Mouse (Mus musculus): Measurements from ENCODE around the gene Icosl.
"Not testable (repeated sequence)": the region's sequence is repeated elsewhere in the genome, so short reads cannot be mapped to it uniquely, and the experiment has no call there.

- not testable (repeated sequence) for TF ChIP-seq CTCF (IDR thresholded peaks at IDR 0.05; ENCODE audit: control insufficient read depth, insufficient read depth, low read length); POLR2A (IDR thresholded peaks at IDR 0.05; ENCODE audit: borderline replicate concordance, control insufficient read depth, low read depth, low read length)
Observed at GRCm38 (mm10) chr10:78019984-78020383, 49.1 kb upstream of the Icosl start.

All from bone marrow, adult 2 months (tissue).